In genomic region chr1:134419751-134420458, GRCm38 (mm10) we compare ENCODE assay signal across 9 mouse cellular contexts. TPM values are rescaled to one million over a fixed set of nuclear protein-coding genes. Genes with fewer than 3 reads are reported as not detected.
DNase-seq lines count a peak whose midpoint lies in the region; ATAC-seq and TF ChIP-seq lines count a peak whose summit lies in the region.
"Had no signal": no experiment of that assay in that cellular context is flagged by ENCODE, and none has a peak within 500 bp of the region (broad histone marks: within the 10 kb centered on the region; RNA-seq: fewer than 3 reads in every experiment).

No protein-coding gene starts in this region.

- no peak for TF ChIP-seq EP300 in MEL (IDR thresholded peaks at IDR 0.05; ENCODE audit: low read depth in 1 of 2, low read length in 2 of 2)

- peaks cover 18 to 41% of the 10 kb centered on the region in 2 experiments for H3K4me1 ChIP-seq in MEL (ENCODE audit: control insufficient read depth in 1 of 2, insufficient read depth in 2 of 2, low read length in 2 of 2)
- peaks cover 41% of the 10 kb centered on the region for H3K4me1 ChIP-seq in heart, embryonic 16.5 days (ENCODE audit: control insufficient read depth, insufficient read depth, low read length)

- H3K27me3 ChIP-seq in MEL (ENCODE audit: control insufficient read depth in 1 of 2, insufficient read depth in 2 of 2, low read length in 2 of 2): no peaks in the 10 kb centered on the region
- H3K27me3 ChIP-seq in heart, embryonic 16.5 days (ENCODE audit: control insufficient read depth, insufficient read depth, low read length): no peaks in the 10 kb centered on the region

- WGBS in heart, embryonic 16.5 days: 32% methylated on average over 5 of the region's 5 CpGs

- H3K9ac ChIP-seq in MEL (ENCODE audit: control insufficient read depth, low read depth, low read length, poor library complexity, severe bottlenecking): no peak overlapping the region
- H3K9ac ChIP-seq in heart, embryonic 16.5 days (ENCODE audit: low read length): no peak overlapping the region

- intact Hi-C loops in heart, postnatal 25 days (cut with DNase I): loop anchor here (5.0 kb wide), 1 partner anchor 32 kb away; no protein-coding TSS in a partner anchor

- no peak for TF ChIP-seq RAD21 in MEL (IDR thresholded peaks at IDR 0.05; ENCODE audit: low read depth, low read length)

- no peak for TF ChIP-seq CTCF in MEL (IDR thresholded peaks at IDR 0.05 in 2 of 3, conservative IDR thresholded peaks at IDR 0.05 in 1 of 3; ENCODE audit: control insufficient read depth in 1 of 3, insufficient read depth in 1 of 3, low read depth in 2 of 3, low read length in 3 of 3, poor library complexity in 1 of 3, severe bottlenecking in 1 of 3)

- no peak overlapping the region for H3K27ac ChIP-seq in MEL (ENCODE audit: control insufficient read depth, low read depth, low read length)
- H3K27ac ChIP-seq in heart, embryonic 16.5 days (ENCODE audit: low read length): peak overlapping the region; percentile 67

- H3K4me2 ChIP-seq in heart, embryonic 16.5 days (ENCODE audit: low read depth, low read length): no peak overlapping the region; the same call in 1 of the 2 replicates

- peak; percentile 90 for DNase-seq in heart, adult 11 months
- DNase-seq in heart, postnatal 25 days (ENCODE audit: low spot score): no peak
- DNase-seq in MEL (ENCODE audit: low read depth, low spot score): no peak
- peak; percentile 23 for DNase-seq in lung, postnatal 10 days
- no peak for DNase-seq in embryo, embryonic 10.5 days (ENCODE audit: low spot score)
- no peak for DNase-seq in layer of hippocampus, adult 9-10 months (ENCODE audit: low spot score)

- peaks cover 6 to 44% of the 10 kb centered on the region in 2 experiments for H3K36me3 ChIP-seq in MEL (ENCODE audit: control insufficient read depth in 1 of 2, insufficient read depth in 2 of 2, low read length in 2 of 2)
- peaks cover 14% of the 10 kb centered on the region; the same call in 1 of the 2 replicates for H3K36me3 ChIP-seq in heart, embryonic 16.5 days (ENCODE audit: control insufficient read depth, insufficient read depth)

- ATAC-seq in heart, embryonic 16.5 days (replicated peaks; ENCODE audit: extremely low read depth, insufficient read depth, low FRiP score): no peak
- ATAC-seq in erythroid progenitor cell, adult 5-6 weeks (replicated peaks; ENCODE audit: low FRiP score, poor library complexity, severe bottlenecking): no peak

- H3K9me3 ChIP-seq in MEL (replicated peaks; ENCODE audit: insufficient read depth, low read length): no peaks in the 10 kb centered on the region
- no peaks in the 10 kb centered on the region for H3K9me3 ChIP-seq in heart, embryonic 16.5 days (replicated peaks; ENCODE audit: control insufficient read depth, low read length)

- H3K79me2 ChIP-seq in MEL (ENCODE audit: control insufficient read depth, insufficient read depth, low read length, poor library complexity): peaks cover 44% of the 10 kb centered on the region

- no peak overlapping the region for H3K4me3 ChIP-seq in MEL (ENCODE audit: control insufficient read depth in 1 of 2, insufficient read depth in 1 of 2, low read depth in 2 of 2, low read length in 2 of 2)
- H3K4me3 ChIP-seq in heart, embryonic 16.5 days (ENCODE audit: low read length): no peak overlapping the region

- no peak for TF ChIP-seq POLR2A in MEL (IDR thresholded peaks at IDR 0.05; ENCODE audit: control insufficient read depth in 1 of 2, insufficient read depth in 1 of 2, low read depth in 1 of 2, low read length in 2 of 2, poor library complexity in 1 of 2)

TF ChIP-seq in MEL, 35 proteins besides CTCF, POLR2A, EP300 and RAD21:
- TF ChIP-seq ETS1 (IDR thresholded peaks at IDR 0.05; ENCODE audit: low read depth, low read length): no peak
- 0 out of 2 replicates have a peak, but pooled peaks have one; percentile 8 for TF ChIP-seq RCOR1 (IDR thresholded peaks at IDR 0.05; ENCODE audit: low read depth, low read length)
TF ChIP-seq in MEL: peak in this region for 1.

RNA-seq across cellular contexts. Expression of gene Adipor1, which starts 4.7 kb away (rescaled TPM):
- total RNA-seq in heart, postnatal 25 days (2021): 100 to 1,000 TPM; 140 TPM
- 55.2 and 57.6 TPM in 2 replicates for total RNA-seq in MEL (2012; rRNA removed)
- 100 to 1,000 TPM in 1 of 2 experiments, 10 to 100 TPM in 1; 94.1 to 109 TPM for polyA plus RNA-seq in MEL (2012; ENCODE audit: insufficient read depth in 1 of 2, insufficient read length in 2 of 2, low read depth in 1 of 2, low replicate concordance in 2 of 2, missing spikeins in 1 of 2)
- 138 and 148 TPM in 2 replicates for polyA plus RNA-seq in heart, embryonic 16.5 days (2015; fragmentation: Nextera tagmentation; extraction: Ambion mirVana)
- 151 and 153 TPM in 2 replicates for total RNA-seq in erythroid progenitor cell, adult 5-6 weeks (2015; ENCODE audit: low replicate concordance)
- total RNA-seq in erythroid progenitor cell, adult 5-6 weeks (2017; ENCODE audit: low replicate concordance): 114 and 119 TPM in 2 replicates

RNA-seq across cellular contexts. Expression of gene Cyb5r1, which starts 14.5 kb away (rescaled TPM):
- total RNA-seq in heart, postnatal 25 days (2021): 10 to 100 TPM; 25.3 to 25.5 TPM
- 18.8 and 35.8 TPM in 2 replicates for total RNA-seq in MEL (2012; rRNA removed)
- 10 to 100 TPM in 1 of 2 experiments, not detected in 1; 94.8 TPM for polyA plus RNA-seq in MEL (2012; ENCODE audit: insufficient read depth in 1 of 2, insufficient read length in 2 of 2, low read depth in 1 of 2, low replicate concordance in 2 of 2, missing spikeins in 1 of 2)
- 42.2 and 49.0 TPM in 2 replicates for polyA plus RNA-seq in heart, embryonic 16.5 days (2015; fragmentation: Nextera tagmentation; extraction: Ambion mirVana)
- 22.3 and 39.0 TPM in 2 replicates for total RNA-seq in erythroid progenitor cell, adult 5-6 weeks (2015; ENCODE audit: low replicate concordance)
- total RNA-seq in erythroid progenitor cell, adult 5-6 weeks (2017; ENCODE audit: low replicate concordance): 12.9 and 30.3 TPM in 2 replicates

RNA-seq across cellular contexts. Expression of gene 4933406M09Rik, which starts 34.2 kb away (rescaled TPM):
- not detected for total RNA-seq in heart, postnatal 25 days (2021)
- total RNA-seq in MEL (2012; rRNA removed): not detected in 2 replicates
- polyA plus RNA-seq in MEL (2012; ENCODE audit: insufficient read depth in 1 of 2, insufficient read length in 2 of 2, low read depth in 1 of 2, low replicate concordance in 2 of 2, missing spikeins in 1 of 2): not detected
- not detected in 2 replicates for polyA plus RNA-seq in heart, embryonic 16.5 days (2015; fragmentation: Nextera tagmentation; extraction: Ambion mirVana)
- total RNA-seq in erythroid progenitor cell, adult 5-6 weeks (2015; ENCODE audit: low replicate concordance): not detected in 2 replicates
- not detected in 2 replicates for total RNA-seq in erythroid progenitor cell, adult 5-6 weeks (2017; ENCODE audit: low replicate concordance)
- polyA plus RNA-seq: gonadal fat pad, adult 2 months had no signal

RNA-seq across cellular contexts. Expression of gene Klhl12, which starts 35.4 kb away (rescaled TPM):
- total RNA-seq in heart, postnatal 25 days (2021): 10 to 100 TPM; 19.1 to 20.5 TPM
- 21.8 and 26.4 TPM in 2 replicates for total RNA-seq in MEL (2012; rRNA removed)
- polyA plus RNA-seq in MEL (2012; ENCODE audit: insufficient read depth in 1 of 2, insufficient read length in 2 of 2, low read depth in 1 of 2, low replicate concordance in 2 of 2, missing spikeins in 1 of 2): 10 to 100 TPM in 1 of 2 experiments, not detected in 1; 20.8 TPM
- polyA plus RNA-seq in heart, embryonic 16.5 days (2015; fragmentation: Nextera tagmentation; extraction: Ambion mirVana): 20.6 and 21.1 TPM in 2 replicates
- total RNA-seq in erythroid progenitor cell, adult 5-6 weeks (2015; ENCODE audit: low replicate concordance): 134 TPM in 2 replicates
- total RNA-seq in erythroid progenitor cell, adult 5-6 weeks (2017; ENCODE audit: low replicate concordance): 126 and 208 TPM in 2 replicates

RNA-seq across cellular contexts. Expression of gene Tmem183a, which starts 58.1 kb away (rescaled TPM):
- 10 to 100 TPM; 19.4 to 19.8 TPM for total RNA-seq in heart, postnatal 25 days (2021)
- 54.2 and 69.3 TPM in 2 replicates for total RNA-seq in MEL (2012; rRNA removed)
- 100 to 1,000 TPM in 1 of 2 experiments, 10 to 100 TPM in 1; 82.7 to 131 TPM for polyA plus RNA-seq in MEL (2012; ENCODE audit: insufficient read depth in 1 of 2, insufficient read length in 2 of 2, low read depth in 1 of 2, low replicate concordance in 2 of 2, missing spikeins in 1 of 2)
- 57.5 and 60.4 TPM in 2 replicates for polyA plus RNA-seq in heart, embryonic 16.5 days (2015; fragmentation: Nextera tagmentation; extraction: Ambion mirVana)
- 52.0 and 62.3 TPM in 2 replicates for total RNA-seq in erythroid progenitor cell, adult 5-6 weeks (2015; ENCODE audit: low replicate concordance)
- 72.4 and 84.7 TPM in 2 replicates for total RNA-seq in erythroid progenitor cell, adult 5-6 weeks (2017; ENCODE audit: low replicate concordance)

Comparison
In these comparisons a context has a peak if more than half of its experiments do, and no peak if none do; other contexts are left out.
1. DNase-seq: peak in heart, adult 11 months (single experiment) and lung, postnatal 10 days (single experiment); none in heart, postnatal 25 days (single experiment), MEL (single experiment), embryo, embryonic 10.5 days (single experiment) and layer of hippocampus, adult 9-10 months (single experiment).